In genomic region chr7:143004727-143005343, GRCm38 (mm10) we compare ENCODE assay signal across 9 mouse cellular contexts. TPM values are rescaled to one million over a fixed set of nuclear protein-coding genes. Genes with fewer than 3 reads are reported as not detected.
DNase-seq lines count a peak whose midpoint lies in the region; ATAC-seq and TF ChIP-seq lines count a peak whose summit lies in the region.
"Had no signal": no experiment of that assay in that cellular context is flagged by ENCODE, and none has a peak within 500 bp of the region (broad histone marks: within the 10 kb centered on the region; RNA-seq: fewer than 3 reads in every experiment).

Tspan32 (plus strand) TSS chr7:143005046.

- H3K27ac ChIP-seq in forebrain, embryonic 11.5 days (ENCODE audit: low read depth, low read length): peak within 1 kb of the TSS; percentile 59
- no peak within 1 kb of the TSS for H3K27ac ChIP-seq in forebrain, postnatal 0 days (ENCODE audit: low read depth, low read length)
- H3K27ac ChIP-seq in brown adipose tissue, adult 24 weeks (replicated peaks; ENCODE audit: low read depth, low read length): 0 out of 2 replicates have a peak within 1 kb of the TSS, but pooled peaks have one; percentile 19
- H3K27ac ChIP-seq in liver, embryonic 15.5 days (replicated peaks): peak within 1 kb of the TSS; percentile 99
- H3K27ac ChIP-seq in spleen, adult 2 months (ENCODE audit: insufficient read depth, low read length): peak within 1 kb of the TSS; percentile 95
- H3K27ac ChIP-seq: left cerebral cortex, adult 2 months had no signal

- H3K4me2 ChIP-seq in forebrain, embryonic 11.5 days (ENCODE audit: low read depth, low read length, severe bottlenecking): no peak within 1 kb of the TSS
- no peak within 1 kb of the TSS for H3K4me2 ChIP-seq in forebrain, postnatal 0 days (ENCODE audit: low read depth)
- H3K4me2 ChIP-seq in liver, embryonic 15.5 days: peak within 1 kb of the TSS; percentile 82

- TF ChIP-seq POLR2A in spleen, adult 2 months (IDR thresholded peaks at IDR 0.05; ENCODE audit: low read depth, low read length): peak; percentile 22; the same call in 1 of the 2 replicates

- no peaks in the 10 kb centered on the region for H3K27me3 ChIP-seq in forebrain, embryonic 11.5 days (ENCODE audit: control insufficient read depth, insufficient read depth, low read length)
- H3K27me3 ChIP-seq in forebrain, postnatal 0 days (ENCODE audit: insufficient read depth, low read length): no peaks in the 10 kb centered on the region
- no peaks in the 10 kb centered on the region for H3K27me3 ChIP-seq in liver, embryonic 15.5 days
- no peaks in the 10 kb centered on the region for H3K27me3 ChIP-seq in spleen, adult 2 months (ENCODE audit: control insufficient read depth, insufficient read depth, low read length)

- no peak within 1 kb of the TSS for H3K4me3 ChIP-seq in forebrain, embryonic 11.5 days (ENCODE audit: low read depth, low read length)
- H3K4me3 ChIP-seq in forebrain, postnatal 0 days (ENCODE audit: low read depth, low read length): no peak within 1 kb of the TSS
- H3K4me3 ChIP-seq in brown adipose tissue, adult 24 weeks (ENCODE audit: insufficient read depth, low read depth, low read length): peak within 1 kb of the TSS; percentile 9; the same call in 1 of the 2 replicates
- H3K4me3 ChIP-seq in liver, embryonic 15.5 days (replicated peaks): peak within 1 kb of the TSS; percentile 70
- H3K4me3 ChIP-seq in spleen, adult 2 months (ENCODE audit: extremely low read depth, insufficient read depth, insufficient read length): peak within 1 kb of the TSS; percentile 60
- H3K4me3 ChIP-seq: left cerebral cortex, adult 2 months had no signal

- no peak for DNase-seq in forebrain, embryonic 11.5 days (ENCODE audit: low spot score)
- no peak for DNase-seq in forebrain, postnatal 0 days
- DNase-seq in spleen, adult 2 months (ENCODE audit: low read depth in 1 of 2, low spot score in 2 of 2): peak; percentile 29 to 76
- DNase-seq in testis, postnatal 14 days (ENCODE audit: low spot score): no peak
- DNase-seq in kidney, postnatal 14 days: no peak
- no peak for DNase-seq in embryo, embryonic 10 days (ENCODE audit: low spot score)

- H3K4me1 ChIP-seq in forebrain, embryonic 11.5 days (replicated peaks; ENCODE audit: control insufficient read depth, insufficient read depth, low read length): 0 out of 2 replicates have a peak, but pooled peaks cover 4% of the 10 kb centered on the region
- no peaks in the 10 kb centered on the region; the same call in 1 of the 2 replicates for H3K4me1 ChIP-seq in forebrain, postnatal 0 days (ENCODE audit: insufficient read depth)
- H3K4me1 ChIP-seq in brown adipose tissue, adult 24 weeks (ENCODE audit: control insufficient read depth, insufficient read depth, insufficient read length, low read length): peaks cover 10% of the 10 kb centered on the region
- H3K4me1 ChIP-seq in liver, embryonic 15.5 days (replicated peaks): peaks cover 69% of the 10 kb centered on the region
- H3K4me1 ChIP-seq in spleen, adult 2 months (ENCODE audit: control insufficient read depth, insufficient read depth, insufficient read length): peaks cover 41% of the 10 kb centered on the region

- no peaks in the 10 kb centered on the region for H3K9me3 ChIP-seq in forebrain, embryonic 11.5 days (ENCODE audit: control insufficient read depth, low read length)
- no peaks in the 10 kb centered on the region for H3K9me3 ChIP-seq in forebrain, postnatal 0 days (ENCODE audit: low read length)
- H3K9me3 ChIP-seq in liver, embryonic 15.5 days (replicated peaks): no peaks in the 10 kb centered on the region

- ATAC-seq in forebrain, embryonic 11.5 days (replicated peaks; ENCODE audit: low FRiP score): peak; percentile 35; the same call in 1 of the 2 replicates
- ATAC-seq in forebrain, postnatal 0 days: no peak
- peak; percentile 50 for ATAC-seq in liver, embryonic 15.5 days (ENCODE audit: insufficient read depth)

- WGBS in forebrain, embryonic 11.5 days: 86% methylated on average over 4 of the region's 4 CpGs
- WGBS in forebrain, postnatal 0 days: 87% methylated on average over 4 of the region's 4 CpGs
- 16% methylated on average over 4 of the region's 4 CpGs for WGBS in liver, embryonic 15.5 days (ENCODE audit: insufficient replicate concordance)
- WGBS in spleen, adult 2 months: 5% methylated on average over 4 of the region's 4 CpGs

- TF ChIP-seq CTCF in forebrain, postnatal 0 days (IDR thresholded peaks at IDR 0.05; ENCODE audit: low read depth): no peak
- no peak for TF ChIP-seq CTCF in spleen, adult 2 months (IDR thresholded peaks at IDR 0.05; ENCODE audit: extremely low read depth, insufficient read depth, insufficient read length, insufficient replicate concordance)

- H3K9ac ChIP-seq in forebrain, embryonic 11.5 days (ENCODE audit: low read length): no peak within 1 kb of the TSS
- H3K9ac ChIP-seq in forebrain, postnatal 0 days: no peak within 1 kb of the TSS
- H3K9ac ChIP-seq in liver, embryonic 15.5 days: peak within 1 kb of the TSS; percentile 89

- no peaks in the 10 kb centered on the region for H3K36me3 ChIP-seq in forebrain, embryonic 11.5 days (ENCODE audit: control insufficient read depth, insufficient read depth, low read length)
- H3K36me3 ChIP-seq in forebrain, postnatal 0 days (ENCODE audit: insufficient read depth): no peaks in the 10 kb centered on the region
- H3K36me3 ChIP-seq in liver, embryonic 15.5 days (replicated peaks): peaks cover 28% of the 10 kb centered on the region
- peaks cover 5% of the 10 kb centered on the region for H3K36me3 ChIP-seq in spleen, adult 2 months (ENCODE audit: control insufficient read depth, insufficient read depth, low read length)

RNA-seq across cellular contexts. Expression of gene Tspan32, which starts in this region (rescaled TPM):
- polyA plus RNA-seq in forebrain, embryonic 11.5 days (2014; fragmentation: Nextera tagmentation; extraction: Ambion mirVana): 4.2 and 5.3 TPM in 2 replicates
- total RNA-seq in forebrain, postnatal 0 days (2014; rRNA removed): 1.4 TPM in 1 of 2 replicates, not detected in the other
- polyA plus RNA-seq in forebrain, postnatal 0 days (2015; fragmentation: Nextera tagmentation; extraction: Ambion mirVana): 0.53 and 0.56 TPM in 2 replicates
- polyA plus RNA-seq in brown adipose tissue, adult 24 weeks (2012; ENCODE audit: insufficient read depth, insufficient read length, missing spikeins): 0.83 and 1.3 TPM in 2 replicates
- polyA plus RNA-seq in liver, embryonic 15.5 days (2015; fragmentation: Nextera tagmentation; extraction: Ambion mirVana): 80.3 and 82.2 TPM in 2 replicates
- polyA plus RNA-seq in spleen, adult 2 months (2012; rRNA removed): 82.8 and 89.4 TPM in 2 replicates

Comparison
In these comparisons a context has a peak if more than half of its experiments do, and no peak if none do; other contexts are left out.
1. RNA of gene Tspan32 (polyA plus RNA-seq): 82.8 to 89.4 TPM in spleen, adult 2 months and 80.3 to 82.2 TPM in liver, embryonic 15.5 days; 4.2 to 5.3 TPM in forebrain, embryonic 11.5 days, 0.83 to 1.3 TPM in brown adipose tissue, adult 24 weeks and 0.53 to 0.56 TPM in forebrain, postnatal 0 days; every median in the first group is over 10 times any median in the second.
2. DNase-seq: peak in spleen, adult 2 months (2 of 2); none in forebrain, embryonic 11.5 days (single experiment), forebrain, postnatal 0 days (single experiment), testis, postnatal 14 days (single experiment), kidney, postnatal 14 days (single experiment) and embryo, embryonic 10 days (single experiment).
3. H3K4me3 ChIP-seq: peak in brown adipose tissue, adult 24 weeks (single experiment), liver, embryonic 15.5 days (single experiment) and spleen, adult 2 months (single experiment); none in forebrain, embryonic 11.5 days (single experiment) and forebrain, postnatal 0 days (single experiment).